Mouse (Mus musculus) neural tube, embryonic 11.5 days (tissue): ENCODE measurements around the gene Mmd. TPM values are rescaled to one million over a fixed set of nuclear protein-coding genes. Genes with fewer than 3 reads are reported as not detected.

ENCODE experiments used
- ATAC-seq: fragments of 200-750 bp; cut with Nextera tagmentation; 2 replicates; pipeline ENCODE4 v1.8.0; 2017; ENCODE audit warnings: moderate number of reproducible peaks, mild to moderate bottlenecking, moderate TSS enrichment, moderate library complexity; ENCODE audit not compliant: insufficient read depth, low FRiP score, low TSS enrichment
- DNase-seq: peaks from one replicate; pipeline ENCODE4 v3.0.0-alpha.2; 2015; ENCODE audit warnings: low spot score
- H3K27ac ChIP-seq: fragments of 300-500 bp; sonication (generic); 2 replicates; pipeline ENCODE4 v1.5.1; 2014; ENCODE audit warnings: low read depth, mild to moderate bottlenecking, low read length
- H3K27me3 ChIP-seq: fragments of 300-500 bp; sonication (generic); 2 replicates; pipeline ENCODE4 v1.6.1; 2014; ENCODE audit warnings: mild to moderate bottlenecking, low read length, mixed read lengths; ENCODE audit not compliant: control insufficient read depth, insufficient read depth
- H3K36me3 ChIP-seq: fragments of 300-500 bp; sonication (generic); 2 replicates; pipeline ENCODE4 v1.6.1; 2014; ENCODE audit warnings: mild to moderate bottlenecking, low read length, moderate library complexity, mixed read lengths; ENCODE audit not compliant: control insufficient read depth, insufficient read depth
- H3K4me1 ChIP-seq: fragments of 300-500 bp; sonication (generic); 2 replicates; pipeline ENCODE4 v1.6.1; 2014; ENCODE audit warnings: low read length, mixed read lengths; ENCODE audit not compliant: control insufficient read depth, insufficient read depth
- H3K4me2 ChIP-seq: fragments of 300-500 bp; sonication (generic); 2 replicates; pipeline ENCODE4 v1.6.1; 2014; ENCODE audit warnings: low read depth, mild to moderate bottlenecking, moderate library complexity
- H3K4me3 ChIP-seq: fragments of 300-500 bp; sonication (generic); 2 replicates; pipeline ENCODE4 v1.5.1; 2014; ENCODE audit warnings: low read depth, low read length
- H3K9ac ChIP-seq: fragments of 300-500 bp; sonication (generic); 2 replicates; pipeline ENCODE4 v1.6.1; 2014; ENCODE audit warnings: mild to moderate bottlenecking, low read length
- H3K9me3 ChIP-seq: fragments of 300-500 bp; sonication (generic); 2 replicates; pipeline ENCODE4 v1.6.1; 2016; ENCODE audit warnings: low read length; ENCODE audit not compliant: control insufficient read depth
- WGBS: fragments of 180-500 bp; shearing (Covaris S2); extraction: QIAGEN DNeasy Blood & Tissue Kit; methylation state at CpG from one replicate; pipeline ENCODE4 v1.1.7; 2014; 5-methylcytosine and 5-hydroxymethylcytosine counted together
- polyA plus RNA-seq: library from polyadenylated mRNA; unstranded; fragments of >200 nt; fragmentation: Nextera tagmentation; extraction: Ambion mirVana; gene quantifications from 2 replicates; pipeline ENCODE4 v1.2.1, GENCODE M21; 2014

Mmd gene
- polyA plus RNA-seq, 1 experiment from 2014 or later, result 51.6 TPM

DNA sequence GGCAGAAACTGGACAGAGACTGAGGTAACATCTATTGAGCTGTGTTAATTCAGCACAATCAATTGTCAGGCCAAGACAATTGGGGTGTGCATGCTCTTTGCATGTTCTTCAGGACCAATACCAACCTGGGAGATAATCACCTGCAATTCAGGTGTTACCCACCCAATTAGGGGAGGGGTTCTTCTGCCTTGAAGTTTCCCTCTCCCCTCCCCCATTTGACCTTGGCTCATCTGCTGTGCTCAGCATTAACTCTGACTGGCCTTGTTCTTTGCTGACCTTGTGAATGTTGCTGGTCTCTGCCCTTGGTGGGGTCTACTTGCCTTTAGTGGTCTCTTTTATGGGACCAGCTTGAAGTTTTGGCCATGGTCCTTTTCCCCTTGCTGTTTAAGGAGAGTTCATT, 19.5 kb upstream of the Mmd start:
- no peaks in the 10 kb centered on the region for H3K36me3 ChIP-seq
- no peaks in the 10 kb centered on the region for H3K9me3 ChIP-seq
- ATAC-seq (no peak), DNase-seq (no peak)
- no peak overlapping the region for H3K4me2 ChIP-seq
- no peak overlapping the region for H3K4me3 ChIP-seq
- H3K27ac ChIP-seq, result no peak overlapping the region
- no peak overlapping the region for H3K9ac ChIP-seq
- H3K27me3 ChIP-seq, result no peaks in the 10 kb centered on the region
- H3K4me1 ChIP-seq, result 0 out of 2 replicates have a peak, but pooled peaks cover 4% of the 10 kb centered on the region

DNA sequence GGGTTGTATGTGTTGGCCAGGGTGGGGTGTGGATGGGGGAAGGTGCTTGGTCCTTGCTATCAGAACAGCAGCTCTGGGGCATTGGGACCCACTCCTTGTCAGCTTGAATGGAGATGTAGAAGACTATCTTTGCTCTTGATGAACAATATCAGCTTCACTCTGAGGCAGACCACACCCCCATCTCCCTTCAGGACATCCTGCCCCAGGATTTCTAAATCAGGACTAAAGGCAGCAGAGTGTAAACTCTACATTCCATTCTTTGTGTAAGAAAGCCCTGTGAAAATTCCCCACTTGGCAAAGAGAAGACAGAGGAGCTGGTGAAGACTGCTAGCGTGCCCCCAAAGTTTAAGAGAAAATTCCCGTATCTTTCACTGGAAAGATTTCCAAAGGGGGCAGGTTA, 18.6 kb upstream of the Mmd start:
- H3K36me3 ChIP-seq, result no peaks in the 10 kb centered on the region
- no peak overlapping the region for H3K4me2 ChIP-seq
- ATAC-seq (no peak), DNase-seq (no peak)
- WGBS, result 81% methylated on average over 2 of the region's 2 CpGs
- H3K4me1 ChIP-seq, result 0 out of 2 replicates have a peak, but pooled peaks cover 4% of the 10 kb centered on the region
- H3K4me3 ChIP-seq, result no peak overlapping the region
- no peak overlapping the region for H3K9ac ChIP-seq
- no peak overlapping the region for H3K27ac ChIP-seq
- H3K27me3 ChIP-seq, result no peaks in the 10 kb centered on the region
- no peaks in the 10 kb centered on the region for H3K9me3 ChIP-seq

DNA sequence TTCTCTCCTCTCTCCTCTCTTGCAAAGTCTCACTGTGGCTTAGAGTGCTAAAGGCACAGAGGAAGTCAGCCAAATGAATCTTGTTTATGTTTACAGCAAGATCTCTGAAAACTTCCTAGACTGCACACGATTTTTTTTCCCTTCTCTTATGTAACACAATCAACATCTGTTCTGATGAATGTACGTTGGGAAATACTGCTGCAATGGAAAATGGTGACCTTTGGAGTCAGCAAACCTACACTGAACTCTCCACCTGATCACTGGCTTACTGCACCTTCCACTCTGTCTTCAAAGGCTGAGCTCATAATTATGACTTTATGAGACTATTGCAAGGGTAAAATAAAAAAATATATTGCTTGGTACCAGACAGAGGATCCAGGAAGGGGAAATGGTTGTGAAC, 17.6 kb upstream of the Mmd start:
- no peaks in the 10 kb centered on the region for H3K36me3 ChIP-seq
- ATAC-seq, result no peak
- 77% methylated on average over 2 of the region's 2 CpGs for WGBS

DNA sequence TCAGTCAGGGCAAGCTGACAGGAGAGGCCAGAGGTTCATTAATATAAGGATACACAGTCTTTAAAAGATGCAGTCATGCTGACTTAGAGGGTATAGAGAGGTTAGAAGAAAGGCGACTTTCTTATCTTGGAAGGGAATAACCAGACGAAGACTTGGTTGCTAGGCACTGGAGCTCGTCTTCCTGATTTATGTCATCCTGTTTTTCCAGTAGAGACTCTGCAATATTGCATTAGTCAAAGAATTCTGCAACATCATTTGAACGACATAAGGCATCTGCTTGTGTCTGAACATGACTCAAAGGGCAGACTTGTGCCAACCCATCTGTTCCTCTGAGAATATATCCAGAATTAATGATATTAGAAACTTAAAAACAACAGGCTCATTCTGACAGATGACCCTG, 16.6 kb upstream of the Mmd start:
- no peak overlapping the region for H3K9ac ChIP-seq
- no peaks in the 10 kb centered on the region for H3K36me3 ChIP-seq
- H3K27me3 ChIP-seq, result no peaks in the 10 kb centered on the region
- no peak for ATAC-seq
- 45% methylated on average over 4 of the region's 4 CpGs for WGBS
- H3K27ac ChIP-seq, result no peak overlapping the region
- no peak overlapping the region for H3K4me3 ChIP-seq
- 0 out of 2 replicates have a peak, but pooled peaks cover 4% of the 10 kb centered on the region for H3K4me1 ChIP-seq
- no peak for DNase-seq
- no peak overlapping the region for H3K4me2 ChIP-seq
- H3K9me3 ChIP-seq, result no peaks in the 10 kb centered on the region

More for the DNA sequence above, 17.6 kb upstream of the Mmd start:
- no peak overlapping the region for H3K9ac ChIP-seq
- no peak for DNase-seq
- no peaks in the 10 kb centered on the region for H3K9me3 ChIP-seq
- 0 out of 2 replicates have a peak, but pooled peaks cover 4% of the 10 kb centered on the region for H3K4me1 ChIP-seq
- no peak overlapping the region for H3K27ac ChIP-seq
- no peaks in the 10 kb centered on the region for H3K27me3 ChIP-seq
- no peak overlapping the region for H3K4me2 ChIP-seq
- H3K4me3 ChIP-seq, result no peak overlapping the region

DNA sequence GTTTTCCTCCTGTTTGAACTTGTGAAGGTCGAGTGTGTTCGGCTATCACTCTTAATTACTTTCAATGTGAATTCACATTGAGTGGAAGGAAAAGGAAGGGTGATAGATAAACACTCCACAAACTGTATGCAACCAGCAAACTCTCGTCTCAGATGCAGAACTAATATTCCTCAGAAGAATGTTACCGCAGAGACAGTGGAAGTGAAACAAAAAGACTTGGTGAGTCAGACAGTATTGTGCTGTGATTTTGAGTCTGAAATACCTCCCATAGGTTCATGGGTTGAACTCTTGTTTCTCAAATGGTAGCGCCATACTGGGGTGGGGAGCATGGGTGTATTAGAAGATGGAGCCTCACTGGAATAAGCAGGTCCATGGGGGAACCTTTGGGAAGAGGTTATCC, 14.0 kb upstream of the Mmd start:
- DNase-seq, result no peak
- Histone ChIP-seq H3K4me3 (no peak overlapping the region), H3K4me2 (no peak overlapping the region), H3K36me3 (no peaks in the 10 kb centered on the region), H3K9me3 (no peaks in the 10 kb centered on the region), H3K27ac (no peak overlapping the region), H3K27me3 (no peaks in the 10 kb centered on the region), H3K4me1 (0 out of 2 replicates have a peak, but pooled peaks cover 4% of the 10 kb centered on the region), H3K9ac (no peak overlapping the region)
- no peak for ATAC-seq
- 85% methylated on average over 5 of the region's 5 CpGs for WGBS

DNA sequence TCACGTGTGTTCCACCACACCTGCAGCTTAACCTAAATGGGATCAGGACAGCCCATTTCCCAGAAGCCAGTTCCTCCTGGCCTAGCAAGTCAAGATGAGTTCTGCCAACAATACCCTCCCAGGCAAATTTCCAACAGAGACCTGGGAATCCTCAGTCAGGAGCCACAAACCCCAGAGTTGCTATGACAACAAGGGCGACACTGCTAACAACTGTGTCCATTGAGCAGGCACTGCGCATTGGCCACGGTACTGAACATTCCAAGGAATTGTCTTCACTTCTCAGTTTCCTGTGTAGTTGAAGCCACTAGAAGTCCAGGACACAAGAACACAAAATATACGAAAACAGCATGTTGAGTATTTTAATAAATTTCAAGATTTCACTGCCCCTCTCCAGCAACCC, 11.6 kb upstream of the Mmd start:
- no peaks in the 10 kb centered on the region for H3K36me3 ChIP-seq
- H3K9ac ChIP-seq, result no peak overlapping the region
- H3K4me1 ChIP-seq, result 0 out of 2 replicates have a peak, but pooled peaks cover 1% of the 10 kb centered on the region
- ATAC-seq (no peak), DNase-seq (peak; percentile 10)
- 68% methylated on average over 5 of the region's 5 CpGs for WGBS
- no peaks in the 10 kb centered on the region for H3K9me3 ChIP-seq
- no peaks in the 10 kb centered on the region for H3K27me3 ChIP-seq
- no peak overlapping the region for H3K4me2 ChIP-seq
- no peak overlapping the region for H3K27ac ChIP-seq
- H3K4me3 ChIP-seq, result no peak overlapping the region

DNA sequence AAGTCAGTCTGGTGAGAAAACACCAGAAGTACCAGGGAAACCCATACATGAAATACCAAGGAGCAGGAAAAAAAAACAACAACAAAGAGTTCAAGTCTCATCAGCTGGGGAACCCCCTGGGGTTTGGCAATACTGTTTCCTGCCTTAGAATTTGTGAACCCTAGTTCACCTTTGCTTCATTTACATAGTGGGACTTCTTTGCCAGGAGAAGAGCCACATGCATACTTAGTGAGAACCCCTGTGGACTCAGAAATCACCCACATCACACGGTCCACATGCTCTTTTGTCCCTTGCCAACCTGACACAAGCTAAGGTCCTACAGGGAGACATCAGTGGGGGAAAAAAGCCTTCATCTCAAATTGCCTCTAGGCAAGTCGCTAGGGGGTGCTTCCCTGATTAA, 10.6 kb upstream of the Mmd start:
- no peaks in the 10 kb centered on the region for H3K9me3 ChIP-seq
- no peak overlapping the region for H3K27ac ChIP-seq
- H3K4me2 ChIP-seq, result no peak overlapping the region
- ATAC-seq (no peak; the same call in 1 of the 2 replicates), DNase-seq (peak; percentile 10)
- no peaks in the 10 kb centered on the region for H3K27me3 ChIP-seq
- H3K4me1 ChIP-seq, result no peaks in the 10 kb centered on the region
- no peak overlapping the region for H3K9ac ChIP-seq
- no peak overlapping the region for H3K4me3 ChIP-seq
- no peaks in the 10 kb centered on the region for H3K36me3 ChIP-seq
- 16% methylated on average over 2 of the region's 2 CpGs for WGBS

DNA sequence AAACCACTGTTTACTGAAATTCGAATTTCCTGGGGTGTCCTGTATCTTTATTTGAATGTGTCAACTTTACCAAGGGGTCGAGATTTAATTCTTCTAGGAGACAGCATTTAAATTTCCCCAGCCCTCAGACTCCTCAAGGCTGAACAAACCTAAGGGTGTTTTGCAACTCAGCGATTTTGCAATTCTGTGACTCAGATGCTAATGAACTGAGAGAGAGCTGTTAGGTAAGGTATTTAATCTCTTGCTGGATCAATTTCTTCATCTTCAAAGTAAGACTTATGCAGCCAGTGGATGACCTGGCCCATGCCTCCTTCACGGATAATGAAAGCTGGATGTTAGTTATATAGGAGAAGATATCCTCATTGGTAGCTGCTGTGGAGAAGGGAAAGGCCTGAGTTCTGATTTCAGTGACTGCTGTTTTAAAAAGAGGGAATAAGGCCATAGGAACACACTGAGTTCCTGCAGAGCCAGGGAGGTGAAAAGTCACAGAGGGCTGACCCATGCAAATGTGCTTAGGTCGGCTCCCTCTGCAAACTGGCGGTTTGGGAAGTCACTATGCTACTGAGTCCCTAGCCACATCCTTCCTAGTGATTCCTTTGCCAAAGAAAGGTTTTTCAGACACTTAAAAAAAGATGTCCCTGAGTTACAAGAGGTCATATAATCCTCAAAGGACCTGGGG, 8.5 kb upstream of the Mmd start:
- WGBS, result 23% methylated on average over 6 of the region's 6 CpGs
- no peak overlapping the region for H3K9ac ChIP-seq

DNA sequence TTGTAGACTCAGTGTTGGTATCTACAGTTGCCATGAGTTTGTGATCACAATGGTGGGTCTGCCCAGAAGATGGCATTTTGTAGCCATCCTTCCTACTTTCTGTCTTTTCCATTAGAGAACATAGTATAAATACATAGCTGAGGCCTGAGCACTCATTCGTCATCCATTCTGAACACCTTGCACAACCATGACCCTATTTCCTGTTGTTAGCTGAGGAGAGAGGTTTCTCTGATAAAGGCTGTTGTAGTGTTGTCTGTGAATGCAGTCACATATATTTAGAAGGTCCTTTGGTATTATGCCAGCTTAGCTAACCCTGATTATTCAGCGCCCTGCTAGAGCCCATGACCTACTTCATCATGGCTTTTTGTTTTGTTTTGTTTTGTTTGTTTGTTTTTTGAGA, 7.4 kb upstream of the Mmd start:
- no peak overlapping the region for H3K4me3 ChIP-seq
- H3K36me3 ChIP-seq, result no peaks in the 10 kb centered on the region
- no peak overlapping the region for H3K4me2 ChIP-seq
- ATAC-seq (no peak), DNase-seq (no peak)
- H3K27ac ChIP-seq, result no peak overlapping the region
- H3K4me1 ChIP-seq, result no peaks in the 10 kb centered on the region
- no peaks in the 10 kb centered on the region for H3K27me3 ChIP-seq
- no peak overlapping the region for H3K9ac ChIP-seq
- WGBS, result 91% methylated on average over 2 of the region's 2 CpGs
- no peaks in the 10 kb centered on the region for H3K9me3 ChIP-seq

More for the DNA sequence above, 8.5 kb upstream of the Mmd start:
- no peak overlapping the region for H3K4me2 ChIP-seq
- no peak overlapping the region for H3K27ac ChIP-seq
- H3K4me3 ChIP-seq, result no peak overlapping the region
- no peaks in the 10 kb centered on the region for H3K36me3 ChIP-seq
- no peaks in the 10 kb centered on the region for H3K9me3 ChIP-seq
- H3K4me1 ChIP-seq, result no peaks in the 10 kb centered on the region
- DNase-seq (peak; percentile 3), ATAC-seq (no peak)
- H3K27me3 ChIP-seq, result no peaks in the 10 kb centered on the region
